Mouse (Mus musculus): ENCODE measurements at regions not wholly inside any gene's neighbourhood (a gene's known extent, or its start where the extent isn't known, plus 50 kb on each side); places are given as distances from the start of the nearest gene placed in this dataset.
A peak's percentile ranks its signal among the peaks of the same experiment; 100 is the strongest.

DNA sequence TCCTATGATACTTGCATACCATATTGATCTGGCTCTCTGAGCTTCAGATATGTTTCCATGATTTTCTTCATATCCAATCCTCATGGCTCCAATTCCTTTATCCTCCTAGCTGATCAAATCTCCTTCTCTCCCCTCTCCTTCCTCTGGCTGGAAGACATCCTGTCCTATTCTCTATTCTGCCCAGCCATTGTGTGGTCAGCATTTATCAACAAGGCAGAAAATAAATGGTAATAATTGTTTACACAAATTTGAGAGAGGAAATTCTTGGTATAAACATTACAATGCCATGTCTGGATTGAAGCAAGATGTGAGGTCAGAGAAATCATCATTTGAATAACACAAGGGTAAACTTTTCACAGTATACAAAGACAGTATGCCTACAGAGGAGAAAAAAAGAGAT, 158.2 kb downstream of the Naf1 start:
- DNase-seq = no peak

GRCm38 (mm10) chr8:67032856-67033255, 172.8 kb downstream of the Naf1 start:
- no peak for DNase-seq

DNA sequence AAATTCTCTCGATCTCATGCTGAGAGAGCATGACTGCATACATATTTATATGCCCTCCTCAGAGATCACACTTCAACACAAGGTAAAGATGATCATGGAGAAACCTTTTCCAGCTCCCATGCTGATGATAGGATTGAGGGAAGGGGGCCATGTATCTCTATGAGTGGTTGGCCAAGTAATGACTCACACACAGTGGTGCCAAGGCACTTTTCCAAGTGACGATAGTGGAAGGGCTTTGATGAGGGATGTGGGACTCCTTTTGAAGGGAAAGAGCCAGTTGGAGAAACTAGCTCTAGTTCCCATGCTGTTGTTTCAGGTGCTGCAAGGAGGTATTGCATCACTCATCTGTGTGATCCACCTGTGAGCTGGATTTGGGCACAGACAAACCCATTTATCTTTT, 201.5 kb downstream of the Naf1 start:
- peak; percentile 39 to 42 for DNase-seq

GRCm38 (mm10) chr8:67068036-67068721, 208.2 kb downstream of the Naf1 start:
- DNase-seq = no peak

DNA sequence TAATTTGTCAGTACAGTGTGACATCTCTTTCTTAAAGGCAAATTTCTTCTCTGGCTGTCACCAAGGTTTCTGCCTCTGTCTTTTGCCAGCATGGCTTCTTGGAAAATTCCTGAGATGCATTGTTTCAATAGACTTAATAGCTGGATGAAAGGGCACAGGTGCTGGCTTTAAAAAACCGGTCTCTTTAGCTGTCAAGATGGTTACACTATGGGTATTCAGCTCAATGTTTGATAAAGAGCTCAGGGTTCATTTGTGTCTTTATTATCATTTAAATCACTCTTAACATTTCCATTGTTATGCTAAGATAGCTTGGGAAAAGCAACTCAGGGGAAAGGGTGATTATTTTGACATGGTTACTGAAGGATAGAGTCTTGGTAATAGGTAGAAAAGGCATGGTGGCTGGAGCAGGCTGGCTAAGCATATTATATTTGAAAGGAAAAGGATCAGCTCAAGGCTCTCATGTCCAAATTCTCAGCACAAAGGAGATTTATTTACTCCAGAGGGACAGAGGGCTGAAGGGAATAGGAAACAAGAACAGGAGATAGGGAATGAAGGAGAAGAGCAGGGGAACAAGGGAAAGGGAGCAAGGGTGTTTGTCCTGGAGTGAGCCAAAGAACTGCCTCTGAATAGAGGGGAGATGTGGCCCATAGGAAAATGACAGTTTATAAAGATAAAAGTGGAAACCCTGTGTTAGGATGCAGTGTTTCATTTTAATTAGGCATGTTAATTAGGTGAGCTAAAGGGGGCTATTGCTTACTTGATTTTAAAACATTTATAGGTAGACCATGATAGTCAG, 226.4 kb downstream of the Naf1 start:
- no peak for DNase-seq
